Comparison of ENCODE assay signal across 19 mouse cellular contexts in genomic region chr4:132506250-132506649, GRCm38 (mm10).
"Had no signal": no experiment of that assay in that cellular context is flagged by ENCODE, and none has a peak within 500 bp of the region (broad histone marks: within the 10 kb centered on the region; RNA-seq: fewer than 3 reads in every experiment).

No protein-coding gene starts in this region.

- H3K9ac ChIP-seq: limb, embryonic 13.5 days; lung, embryonic 15.5 days; midbrain, embryonic 12.5 days; midbrain, embryonic 15.5 days; neural tube, embryonic 13.5 days; stomach, embryonic 15.5 days had no signal

- H3K4me2 ChIP-seq: limb, embryonic 13.5 days; lung, embryonic 15.5 days; midbrain, embryonic 12.5 days; midbrain, embryonic 15.5 days; neural tube, embryonic 13.5 days had no signal

- H3K4me3 ChIP-seq: limb, embryonic 10.5 days; limb, embryonic 13.5 days; liver, embryonic 12.5 days; liver, embryonic 15.5 days; lung, embryonic 15.5 days; midbrain, embryonic 12.5 days; midbrain, embryonic 15.5 days; neural tube, embryonic 13.5 days; stomach, embryonic 15.5 days had no signal

- H3K9me3 ChIP-seq: limb, embryonic 10.5 days; limb, embryonic 13.5 days; liver, embryonic 12.5 days; liver, embryonic 15.5 days; lung, embryonic 15.5 days; midbrain, embryonic 12.5 days; midbrain, embryonic 15.5 days; neural tube, embryonic 13.5 days; stomach, embryonic 15.5 days had no signal

- DNase-seq: kidney, postnatal 36 days; liver; lung, adult 18-20 months; lung, postnatal 10 days; lung, postnatal 36 days; retina, postnatal 1 day; right cerebral cortex, postnatal 25 days; spleen, adult 18-20 months; thymus, postnatal 25 days had no signal

- H3K27ac ChIP-seq: kidney, postnatal 0 days; limb, embryonic 10.5 days; limb, embryonic 13.5 days; midbrain, embryonic 12.5 days; midbrain, embryonic 15.5 days; neural tube, embryonic 13.5 days; stomach, embryonic 15.5 days had no signal

- H3K36me3 ChIP-seq: limb, embryonic 10.5 days; limb, embryonic 13.5 days; liver, embryonic 15.5 days; lung, embryonic 15.5 days; midbrain, embryonic 12.5 days; midbrain, embryonic 15.5 days; neural tube, embryonic 13.5 days; stomach, embryonic 15.5 days had no signal

- H3K27me3 ChIP-seq: limb, embryonic 13.5 days; liver, embryonic 12.5 days; liver, embryonic 15.5 days; lung, embryonic 15.5 days; midbrain, embryonic 15.5 days; stomach, embryonic 15.5 days had no signal
